Mouse (Mus musculus): ENCODE measurements around the gene Esrrg.

The Esrrg gene

DNA sequence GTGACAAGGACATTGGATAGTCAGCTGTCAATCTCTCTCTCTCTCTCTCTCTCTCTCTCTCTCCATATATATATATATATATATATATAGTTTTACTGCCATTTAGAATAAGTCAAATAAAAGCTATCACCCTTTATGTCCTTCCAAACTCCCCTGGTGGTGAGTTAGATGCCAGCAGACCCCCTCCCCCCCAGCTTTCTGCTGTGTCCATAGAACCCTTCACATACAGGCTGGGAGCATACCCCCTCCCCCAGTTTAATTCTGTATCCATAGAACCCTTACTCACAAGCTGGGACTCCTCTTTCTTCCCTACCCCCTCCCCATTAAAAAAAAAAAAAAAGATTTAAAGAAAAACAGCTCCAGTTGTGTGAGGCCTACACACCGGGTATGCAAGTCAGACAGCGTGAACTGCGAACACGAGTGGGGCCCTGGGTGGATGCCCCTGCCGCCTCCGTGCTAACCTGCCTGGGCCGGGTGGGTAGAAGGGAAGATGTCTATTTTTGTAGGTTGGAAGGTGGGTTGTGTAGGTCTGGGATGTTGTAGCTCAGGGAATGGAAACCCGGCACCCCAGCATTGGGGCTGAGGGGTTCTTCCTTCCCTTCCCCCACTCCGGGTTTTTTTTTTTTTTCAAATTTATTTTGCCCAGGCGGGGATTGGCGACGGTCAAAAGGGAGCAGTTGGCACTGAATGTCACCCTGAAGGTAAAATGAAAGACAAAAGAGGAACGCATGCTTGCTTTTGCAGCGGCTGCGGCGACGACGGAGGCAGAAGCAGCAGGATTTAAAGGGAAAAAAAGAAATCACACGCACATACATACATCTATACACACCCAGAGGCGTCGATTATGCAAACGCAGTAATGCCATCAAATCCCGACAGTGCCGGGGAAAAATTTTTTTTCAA lies 42.4 kb downstream of the Esrrg start:
- no peak for DNase-seq

DNA sequence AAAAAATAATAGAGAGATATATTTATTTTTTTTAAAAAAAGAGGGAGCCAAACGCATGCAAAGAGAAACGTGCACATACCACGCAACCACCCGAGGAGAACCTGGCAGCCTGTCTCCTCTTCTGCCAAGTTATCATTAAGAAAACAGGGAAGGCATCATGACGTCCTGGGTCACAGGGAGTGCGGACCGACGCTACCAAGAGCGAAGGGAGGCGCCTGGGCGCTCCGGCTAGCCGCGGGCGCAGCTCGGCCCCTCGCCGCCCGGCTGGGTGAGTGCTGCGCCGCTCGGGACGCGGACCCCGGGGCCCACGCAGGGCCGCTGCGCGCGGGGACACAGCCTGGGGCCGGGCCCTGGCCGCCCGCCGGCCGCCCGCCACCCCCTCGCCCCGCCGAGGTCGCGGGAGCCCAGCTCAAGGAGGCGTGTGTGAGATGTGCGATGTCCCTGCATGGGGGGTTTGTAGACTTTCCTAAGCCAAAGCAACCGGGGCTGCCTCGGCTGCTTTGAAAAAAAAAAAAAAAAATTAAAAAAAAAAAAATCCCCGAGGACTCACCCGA lies 43.2 kb downstream of the Esrrg start:
- DNase-seq: peak; percentile 67

DNA sequence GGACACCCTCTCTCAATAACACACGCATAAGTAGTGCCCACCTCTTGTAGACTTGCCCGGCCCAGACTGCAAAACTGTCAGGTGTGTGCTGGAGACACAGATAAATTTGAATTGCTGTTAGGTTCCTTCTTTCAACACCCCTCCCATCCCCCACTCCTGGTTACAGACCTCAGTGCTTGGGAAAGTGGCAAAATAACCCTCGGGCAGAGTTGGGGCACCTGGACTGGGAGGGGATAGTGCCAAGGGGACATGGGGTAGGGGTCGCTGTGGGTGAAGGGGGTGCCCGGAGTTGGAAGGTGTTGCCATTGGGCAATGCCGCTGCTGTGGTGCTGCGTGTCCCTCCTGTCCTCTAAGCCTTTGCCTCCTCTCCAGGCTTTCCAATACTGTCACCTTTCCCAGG lies 43.9 kb downstream of the Esrrg start:
- peak; percentile 41 for DNase-seq

DNA sequence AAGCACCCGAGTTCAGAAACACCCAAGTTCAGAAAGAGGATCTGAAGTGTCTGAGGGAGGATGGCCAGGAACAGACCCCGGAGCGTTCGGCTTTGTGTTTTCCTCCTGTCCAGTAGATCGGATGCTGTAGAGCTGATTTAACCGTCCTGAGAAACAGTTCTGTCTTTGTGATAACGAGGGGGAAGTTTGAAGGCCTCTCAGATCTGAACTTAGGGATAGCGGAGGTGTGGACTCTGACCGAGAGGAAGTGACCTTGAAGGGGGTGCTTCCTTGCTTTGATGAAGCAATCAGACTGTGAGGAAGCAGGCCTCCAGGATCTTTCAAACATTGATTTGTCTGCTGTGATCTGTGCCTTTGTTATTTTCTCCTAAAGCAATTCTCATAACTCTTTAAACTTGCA lies 44.8 kb downstream of the Esrrg start:
- no peak for DNase-seq

DNA sequence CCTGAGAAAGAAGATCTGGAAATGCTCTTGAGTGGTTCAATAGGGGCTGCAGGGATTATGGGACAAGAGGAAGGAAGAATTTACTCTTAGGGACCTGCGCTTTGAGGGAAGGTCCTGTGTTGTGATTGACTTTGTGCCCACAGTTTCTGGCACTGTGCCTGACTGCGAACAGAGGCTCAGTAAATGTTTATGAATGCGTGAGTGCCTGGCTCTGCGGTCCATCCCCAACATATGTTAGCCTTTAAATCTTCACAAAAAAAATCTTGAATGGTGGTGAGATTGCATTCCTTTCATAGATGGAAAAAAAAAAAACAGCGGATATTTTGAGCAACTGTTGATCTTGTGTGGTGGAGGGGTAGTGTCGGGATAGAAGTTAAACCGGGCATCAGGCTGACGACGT lies 52.4 kb downstream of the Esrrg start:
- peak; percentile 55 for DNase-seq

DNA sequence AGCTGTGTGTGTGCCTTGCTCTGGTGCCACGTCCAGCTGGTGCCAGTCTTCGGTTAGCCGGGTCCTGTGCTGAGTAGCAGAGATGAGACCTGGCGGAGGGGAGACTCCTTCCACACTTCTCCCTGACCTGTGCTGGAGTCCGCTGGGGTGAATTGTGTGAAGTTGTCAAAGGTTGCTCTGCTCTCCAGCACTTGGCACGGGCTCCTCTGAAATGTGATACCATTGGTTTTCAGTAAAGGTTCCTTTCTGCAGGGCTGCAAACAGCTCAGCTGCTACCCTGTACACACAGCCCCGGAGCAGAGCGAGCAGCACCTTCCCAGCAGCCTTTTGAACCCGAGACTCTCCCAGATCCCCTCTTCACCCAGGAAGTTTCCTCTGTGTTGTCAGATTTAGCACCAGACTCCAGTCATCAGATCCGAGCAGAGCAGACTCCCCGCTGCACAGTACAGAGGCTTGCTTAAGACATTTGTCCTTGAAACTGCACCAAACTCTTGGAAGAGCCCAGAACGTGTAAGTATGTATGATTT lies 53.6 kb downstream of the Esrrg start:
- DNase-seq: peak; percentile 75

DNA sequence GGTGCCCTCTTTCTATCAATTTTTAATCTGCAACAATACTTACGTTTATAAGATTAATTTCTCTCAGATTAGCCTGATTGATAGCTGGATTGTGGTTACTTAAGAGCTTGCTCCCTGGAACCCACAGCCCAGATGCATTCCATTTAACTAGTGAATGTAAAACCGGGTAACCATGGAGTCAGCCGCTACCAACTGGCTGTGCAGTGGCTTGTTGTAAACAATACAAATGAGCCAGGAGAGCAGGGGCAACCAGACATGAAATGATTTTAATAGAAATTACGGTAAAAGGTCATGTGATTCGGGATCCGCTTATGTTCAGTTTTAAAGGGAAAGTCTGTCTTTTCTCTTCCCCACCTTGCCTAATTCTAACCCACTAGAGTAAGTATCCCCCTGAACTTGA lies 54.8 kb downstream of the Esrrg start:
- DNase-seq: peak; percentile 53

DNA sequence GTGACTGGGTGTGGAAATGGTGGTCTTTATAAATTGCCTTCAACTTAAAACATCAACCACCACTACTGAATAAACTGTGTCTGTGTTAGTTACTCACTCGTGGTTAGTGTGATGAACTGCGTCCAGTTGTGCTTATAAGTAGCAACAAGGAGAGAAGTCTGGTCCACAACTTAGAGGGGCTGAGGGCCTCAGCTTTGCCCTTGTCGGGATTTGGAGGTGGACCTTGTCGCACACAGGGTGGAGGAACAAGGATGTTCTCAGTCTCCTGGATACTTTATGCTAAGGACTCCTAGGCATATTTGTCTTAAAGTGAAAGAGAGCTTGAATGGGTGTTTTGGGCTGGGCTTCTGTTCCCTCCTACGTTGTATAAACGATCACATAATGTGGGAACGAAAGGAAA lies 55.7 kb downstream of the Esrrg start:
- no peak for DNase-seq

DNA sequence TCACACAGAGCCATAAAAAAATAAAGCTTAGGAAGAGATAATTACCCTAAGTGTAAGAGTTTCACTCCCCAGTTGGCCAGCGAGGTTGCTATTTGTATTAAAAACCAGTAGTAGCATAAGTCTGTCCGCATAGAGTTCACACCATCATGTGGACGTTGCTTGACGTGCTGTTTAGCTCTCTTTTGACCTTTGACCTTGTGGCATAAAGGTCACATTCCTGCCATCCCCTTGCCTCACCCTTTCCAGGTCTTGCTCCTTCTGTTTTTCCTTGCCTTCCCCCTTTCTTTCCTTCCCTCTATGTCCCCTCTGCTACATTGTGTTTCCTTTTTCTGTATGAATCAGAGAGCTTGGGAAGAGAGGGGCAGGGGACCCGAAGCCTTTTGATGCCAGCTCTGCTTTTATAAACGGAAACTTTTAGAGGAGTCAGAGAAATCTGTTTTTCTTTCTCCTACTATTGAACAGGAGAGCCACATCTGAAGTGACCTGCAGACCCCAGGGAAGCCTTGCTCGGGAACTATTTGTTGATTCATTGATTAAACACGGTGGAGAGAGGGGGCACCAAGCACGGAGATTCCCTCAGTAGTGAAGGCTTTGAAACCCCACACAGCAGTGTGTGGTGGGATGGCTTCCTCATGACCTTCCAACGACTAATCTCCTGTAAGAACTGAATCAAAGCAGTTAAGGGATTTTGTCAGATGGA lies 57.5 kb downstream of the Esrrg start:
- no peak for DNase-seq

DNA sequence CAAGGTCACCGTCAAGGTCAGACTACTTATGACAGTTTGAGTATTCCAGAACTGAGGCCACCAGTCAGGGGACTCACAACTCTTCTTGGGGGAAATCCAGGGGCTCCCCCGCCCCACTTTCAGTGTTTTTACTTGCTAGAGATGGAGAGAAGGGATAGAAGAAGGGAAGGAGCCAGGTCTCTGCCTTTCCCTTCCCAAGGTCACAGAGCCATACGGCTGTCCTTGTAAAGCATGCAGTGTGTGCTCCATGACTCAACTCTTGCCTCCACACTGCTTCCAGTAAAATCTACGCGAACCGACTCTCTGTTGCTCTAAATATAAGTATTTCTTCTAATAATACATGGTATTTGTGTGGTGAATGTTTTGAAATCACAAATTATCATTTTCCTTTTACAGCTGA lies 61.2 kb downstream of the Esrrg start:
- DNase-seq: no peak

DNA sequence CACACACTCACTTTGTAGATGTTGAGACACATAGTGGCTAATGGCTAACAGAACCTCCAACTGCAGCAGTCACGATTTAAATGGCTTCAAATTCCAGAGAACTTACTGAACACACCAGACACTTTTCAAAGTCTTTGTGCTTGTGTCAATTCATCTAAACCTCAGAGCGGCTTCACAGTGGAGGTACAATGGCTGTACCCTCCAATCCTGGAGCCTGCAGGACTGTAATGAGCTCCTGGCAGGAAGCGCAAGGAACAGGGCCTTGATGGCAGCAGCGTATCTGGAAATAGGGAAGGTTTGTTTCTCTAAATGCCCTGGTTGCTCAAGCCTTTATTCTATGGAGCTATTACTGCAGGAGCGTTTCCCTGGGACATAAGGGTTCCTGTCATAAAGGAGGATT lies 63.9 kb downstream of the Esrrg start:
- DNase-seq: no peak

DNA sequence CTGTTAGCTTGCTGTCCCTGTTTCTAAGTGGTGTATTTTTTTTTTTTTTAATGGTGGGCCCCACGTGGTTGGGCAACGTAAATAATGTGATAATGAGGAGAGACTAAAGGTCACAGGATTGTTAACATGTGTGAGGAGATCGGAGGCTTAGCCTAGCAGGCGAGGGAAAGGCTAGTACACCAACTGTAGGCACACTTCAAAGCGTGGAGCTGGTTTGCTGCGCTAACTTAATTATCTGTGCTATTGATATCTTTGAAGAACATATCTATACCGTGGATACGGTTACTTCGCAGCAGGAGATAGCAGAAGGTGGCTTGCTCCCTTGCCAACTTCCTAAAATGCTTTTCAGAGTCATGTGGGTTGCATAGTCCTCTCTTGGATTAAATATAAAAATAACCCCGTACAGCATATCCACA lies 66.2 kb downstream of the Esrrg start:
- DNase-seq: no peak

DNA sequence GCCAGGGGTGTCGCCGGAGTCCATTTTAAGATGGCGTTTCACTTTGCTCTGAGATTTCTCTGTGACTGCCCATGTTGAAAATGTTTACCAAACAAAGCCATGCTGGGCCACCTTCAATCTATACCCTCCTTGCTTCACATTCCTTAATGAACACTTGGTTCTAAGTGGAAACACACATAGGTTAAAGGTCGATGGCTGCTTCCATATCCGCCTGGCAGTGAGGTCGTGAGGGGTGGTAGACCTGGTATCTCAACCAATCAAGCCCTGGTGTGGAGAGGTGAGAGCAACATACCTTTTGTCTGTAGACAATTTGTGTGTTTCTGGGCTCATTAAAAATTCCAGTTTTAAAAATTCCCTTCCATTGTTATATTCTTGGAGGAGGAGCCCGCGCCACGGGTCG lies 68.0 kb downstream of the Esrrg start:
- DNase-seq: no peak

DNA sequence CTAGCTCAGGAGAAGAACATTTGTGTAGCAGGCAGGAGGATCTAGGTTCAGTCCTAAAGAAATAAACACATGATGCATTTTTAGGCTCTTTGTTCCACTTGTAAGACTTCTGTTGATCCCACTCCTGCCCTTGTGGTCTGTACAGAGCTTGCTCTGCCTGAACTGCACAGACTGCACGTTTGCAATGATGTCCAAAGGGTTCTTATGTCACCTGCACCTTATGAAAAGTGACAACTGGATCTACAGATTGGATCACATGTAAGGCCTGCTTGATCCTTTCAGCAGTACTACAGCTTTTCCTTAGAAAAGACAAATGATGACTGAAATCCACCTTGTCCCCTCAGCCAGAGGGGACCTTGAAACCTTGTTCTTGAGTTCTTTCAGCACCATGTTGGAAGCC lies 70.7 kb downstream of the Esrrg start:
- no peak for DNase-seq

DNA sequence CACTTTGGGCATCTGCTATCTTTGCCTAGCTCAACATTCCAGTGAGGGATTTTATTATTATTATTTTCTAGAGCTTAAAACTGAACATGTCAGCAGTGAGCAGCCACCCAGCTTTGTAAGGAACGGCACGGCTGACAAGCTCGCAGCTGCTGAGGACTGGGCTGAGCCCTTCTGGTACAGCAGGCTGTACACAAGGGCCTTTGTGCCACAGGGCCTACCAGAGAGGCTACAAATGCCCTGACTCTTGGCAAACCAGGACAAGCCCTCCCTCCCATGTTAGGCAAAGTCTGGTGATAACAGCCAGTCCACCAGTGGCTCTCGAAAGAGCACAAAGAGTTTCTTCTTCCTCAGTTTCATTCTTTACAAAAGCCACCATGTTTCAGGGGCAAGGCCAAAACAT lies 75.9 kb downstream of the Esrrg start:
- DNase-seq: no peak

DNA sequence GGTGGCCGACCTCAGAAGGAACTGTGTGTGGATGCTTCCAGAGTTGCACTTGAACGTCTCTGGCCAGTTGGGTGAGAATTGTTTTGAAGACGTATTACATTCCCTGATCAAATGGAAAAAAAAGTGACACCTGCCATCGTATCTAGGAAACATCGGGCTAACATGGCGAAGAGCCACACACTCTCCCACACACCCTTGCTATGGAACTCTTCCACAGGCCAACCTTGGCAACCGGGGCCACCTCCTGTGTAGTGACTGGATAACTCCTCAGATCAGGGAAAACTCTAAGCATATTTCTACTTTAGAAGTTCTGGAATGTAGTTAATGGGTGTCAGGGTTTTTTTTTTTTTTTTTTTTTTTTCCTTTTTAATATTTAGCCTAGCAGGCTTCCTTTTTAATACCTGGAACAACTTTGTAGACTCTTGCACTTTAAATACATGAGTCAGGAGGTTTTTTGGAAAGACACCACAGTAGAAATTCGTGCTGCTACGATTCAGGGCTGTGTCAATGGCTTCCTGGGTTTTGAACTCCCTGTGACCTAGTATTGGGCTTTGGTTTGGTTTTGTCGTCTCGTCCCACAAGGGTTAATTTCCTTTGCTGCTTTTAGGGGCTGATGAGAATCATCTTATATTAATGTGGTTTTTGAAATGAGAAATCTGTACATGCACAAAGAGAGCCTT lies 83.4 kb downstream of the Esrrg start:
- DNase-seq: peak; percentile 56

DNA sequence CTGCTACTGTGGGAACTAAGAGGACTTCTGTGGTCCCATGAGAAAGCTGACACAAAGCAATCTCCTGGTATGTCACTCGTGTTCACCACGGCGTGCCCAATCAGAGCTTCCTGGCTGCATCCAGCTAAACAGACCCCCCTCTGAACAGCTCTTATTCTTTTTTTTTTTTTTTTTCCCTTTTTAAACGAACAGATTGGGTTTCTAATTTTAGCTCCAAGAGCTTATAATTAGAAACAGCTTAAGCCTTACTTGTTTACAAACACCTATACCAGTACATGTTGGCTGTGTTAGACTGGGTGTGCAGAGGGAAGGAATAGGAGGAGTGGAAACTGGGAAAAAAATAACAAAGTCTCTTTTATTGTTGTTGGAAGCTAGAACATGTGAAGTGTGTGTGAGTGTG lies 86.3 kb downstream of the Esrrg start:
- no peak for DNase-seq

DNA sequence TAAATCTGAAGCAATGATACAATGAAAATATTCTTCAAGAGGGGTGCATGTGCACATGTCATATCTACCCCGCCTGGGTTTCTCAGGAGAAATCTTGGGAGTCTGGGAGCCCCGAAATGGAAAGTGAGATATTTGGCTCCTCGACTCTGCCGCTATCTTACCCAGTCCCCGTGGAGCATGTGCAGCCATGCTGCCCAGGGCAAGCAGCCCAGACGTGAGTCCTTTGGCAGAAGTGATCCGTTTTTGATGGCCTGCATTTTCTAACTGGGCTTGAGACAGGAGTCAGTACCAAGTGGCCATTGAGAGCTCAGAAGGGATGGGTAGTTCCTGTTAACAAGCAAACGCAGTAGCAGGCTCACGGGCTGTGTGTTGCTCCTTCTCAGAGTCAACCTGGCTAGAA lies 89.6 kb downstream of the Esrrg start:
- no peak for DNase-seq

DNA sequence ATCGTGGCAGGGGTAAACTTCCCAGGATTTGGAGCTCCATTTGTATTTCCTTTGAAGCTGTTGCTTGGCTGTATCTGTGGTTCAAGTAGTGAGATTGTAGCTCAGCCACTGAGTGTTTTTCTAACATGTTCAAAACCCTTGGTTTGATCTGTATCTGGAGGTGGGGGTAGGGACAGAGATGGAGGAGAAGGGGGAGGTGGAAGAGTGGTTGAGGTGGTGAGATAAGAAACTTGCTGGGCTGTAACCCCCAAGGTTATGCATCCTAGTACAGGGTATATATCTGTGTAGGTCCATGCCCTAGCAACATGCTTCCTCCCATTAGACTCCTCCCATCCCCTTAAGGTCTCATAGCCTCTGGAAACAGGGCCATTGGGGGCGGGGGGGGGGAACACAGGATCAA lies 92.4 kb downstream of the Esrrg start:
- DNase-seq: no peak

DNA sequence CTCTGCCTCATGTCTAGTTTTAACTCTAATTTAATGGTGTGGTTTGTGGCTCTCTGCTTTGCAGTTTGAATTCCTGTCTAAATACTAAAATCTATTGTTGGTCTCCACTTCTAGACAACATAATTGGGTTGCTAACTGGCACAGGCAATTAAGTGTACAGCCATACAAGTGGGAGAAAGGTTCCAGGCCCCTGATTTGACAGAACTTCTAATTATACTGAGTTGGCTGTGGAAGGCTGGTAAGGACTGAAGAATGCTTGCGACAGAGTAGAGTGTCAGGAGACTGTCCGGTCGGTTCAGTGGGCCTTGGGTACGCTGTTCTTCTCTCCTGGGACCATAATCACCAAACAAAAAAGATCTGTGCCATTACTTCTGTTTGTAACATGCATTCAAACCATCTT lies 96.3 kb downstream of the Esrrg start:
- no peak for DNase-seq

DNA sequence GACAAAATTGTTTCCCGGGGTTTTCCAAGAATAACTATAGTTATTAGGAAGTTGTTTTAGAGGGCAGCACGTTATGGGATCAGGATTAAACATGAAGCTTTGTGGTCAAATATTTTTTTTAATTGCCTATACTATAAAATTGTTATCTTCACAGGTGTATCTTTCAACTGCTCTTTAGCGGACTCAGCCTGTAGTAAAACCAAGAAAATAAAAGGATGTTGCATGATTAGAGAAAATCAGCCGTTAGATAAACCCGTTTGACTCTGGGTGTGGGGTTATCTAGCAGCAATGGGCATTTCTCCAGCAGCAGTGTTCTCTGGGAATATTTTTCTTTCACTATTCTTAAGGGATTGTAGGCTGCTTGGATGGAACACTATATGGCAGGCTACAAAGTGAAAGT lies 96.8 kb downstream of the Esrrg start:
- DNase-seq: no peak

DNA sequence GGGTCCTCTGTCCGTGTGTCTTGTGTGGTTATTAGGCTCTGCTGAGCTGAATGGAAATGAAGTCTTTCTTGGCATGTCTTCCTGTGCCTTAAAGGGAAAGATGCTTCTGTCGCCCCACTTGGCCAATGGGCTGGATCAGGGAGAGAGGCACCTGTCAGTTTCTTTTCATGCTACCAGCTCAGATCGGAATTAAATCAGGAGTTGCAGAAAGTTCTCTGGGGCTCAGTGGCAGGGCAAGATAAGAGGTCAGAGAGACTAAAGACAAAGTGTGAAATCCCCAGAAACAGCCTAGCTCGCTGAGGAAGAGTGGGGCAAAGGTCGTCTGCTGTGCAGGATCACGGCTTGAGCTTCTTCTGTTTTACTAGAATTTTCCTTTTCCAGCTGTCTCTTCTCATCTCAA lies 97.5 kb downstream of the Esrrg start:
- DNase-seq: no peak

DNA sequence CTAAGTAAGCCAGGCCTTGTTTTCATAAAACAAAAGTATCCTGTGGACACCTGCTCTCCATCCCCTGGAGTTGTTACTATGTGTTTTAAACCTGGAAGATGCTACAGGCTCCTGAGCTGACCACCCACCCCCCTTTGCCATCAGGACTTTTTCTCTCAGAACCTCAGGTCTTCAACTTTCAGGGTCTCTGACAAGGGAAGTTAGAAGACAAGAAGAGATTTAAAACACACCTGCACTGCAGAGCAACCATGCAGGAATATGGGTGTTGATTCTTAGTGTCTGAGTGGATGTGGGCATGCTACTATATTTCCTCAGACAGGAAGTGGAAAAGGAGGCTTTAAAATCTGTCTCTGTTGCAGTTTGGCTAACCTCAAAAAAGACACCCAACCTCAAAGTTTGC lies 98.6 kb downstream of the Esrrg start:
- no peak for DNase-seq
